Comparison of ENCODE assay signal across 24 mouse cellular contexts in genomic region chr14:47234032-47234431, GRCm38 (mm10). TPM values are rescaled to one million over a fixed set of nuclear protein-coding genes. Genes with fewer than 3 reads are reported as not detected.
DNase-seq lines count a peak whose midpoint lies in the region; ATAC-seq and TF ChIP-seq lines count a peak whose summit lies in the region.
"Had no signal": no experiment of that assay in that cellular context is flagged by ENCODE, and none has a peak within 500 bp of the region (broad histone marks: within the 10 kb centered on the region; RNA-seq: fewer than 3 reads in every experiment).

No protein-coding gene starts in this region.

- WGBS in heart, embryonic 10.5 days: 84% methylated on average over 3 of the region's 3 CpGs
- WGBS in liver, embryonic 16.5 days (ENCODE audit: insufficient replicate concordance): 46% methylated on average over 3 of the region's 3 CpGs
- 80% methylated on average over 3 of the region's 3 CpGs for WGBS in kidney, embryonic 16.5 days

- no peaks in the 10 kb centered on the region; the same call in 1 of the 2 replicates for H3K36me3 ChIP-seq in heart, embryonic 10.5 days
- H3K36me3 ChIP-seq in G1E (replicated peaks): peaks cover 18% of the 10 kb centered on the region
- H3K36me3 ChIP-seq in erythroblast, embryonic 14.5 days (ENCODE audit: control insufficient read depth): peaks cover 35% of the 10 kb centered on the region
- H3K36me3 ChIP-seq in liver, embryonic 16.5 days (ENCODE audit: control insufficient read depth, insufficient read depth): no peaks in the 10 kb centered on the region
- no peaks in the 10 kb centered on the region for H3K36me3 ChIP-seq in kidney, embryonic 16.5 days (ENCODE audit: insufficient read depth, low read length)
- H3K36me3 ChIP-seq: embryonic facial prominence, embryonic 13.5 days; forebrain, embryonic 15.5 days; limb, embryonic 15.5 days; midbrain, embryonic 12.5 days had no signal

- TF ChIP-seq CTCF in G1E (IDR thresholded peaks at IDR 0.05; ENCODE audit: low read depth, low read length): no peak

- peak; percentile 19 for DNase-seq in heart, embryonic 10.5 days (ENCODE audit: low spot score)
- DNase-seq in heart, postnatal 4 days: no peak
- DNase-seq in G1E (ENCODE audit: low spot score): no peak
- no peak for DNase-seq in retina, embryonic 14.5 days (ENCODE audit: low spot score)
- DNase-seq in right cerebral cortex, postnatal 36 days (ENCODE audit: low spot score in 2 of 2): no peak
- DNase-seq: adrenal gland, postnatal 10 days; cerebellum, adult 8-10 months; cerebellum, postnatal 36 days; embryo, embryonic 11 days; gastrocnemius, postnatal 14 days; heart, adult 2 months; kidney, adult 18-20 months; left cerebral cortex, postnatal 4 days; right cerebral cortex, postnatal 14 days; spleen, adult 18-20 months had no signal

- H3K27ac ChIP-seq in heart, embryonic 10.5 days: no peak overlapping the region
- H3K27ac ChIP-seq in liver, embryonic 16.5 days (ENCODE audit: low read length): no peak overlapping the region
- H3K27ac ChIP-seq in kidney, embryonic 16.5 days (ENCODE audit: low read length): no peak overlapping the region
- H3K27ac ChIP-seq: embryonic facial prominence, embryonic 13.5 days; forebrain, embryonic 15.5 days; heart, adult 2 months; kidney, postnatal 0 days; limb, embryonic 15.5 days; macrophage; midbrain, embryonic 12.5 days had no signal

- H3K9me3 ChIP-seq in heart, embryonic 10.5 days: no peaks in the 10 kb centered on the region
- H3K9me3 ChIP-seq in G1E (replicated peaks): 0 out of 2 replicates have a peak, but pooled peaks cover 3% of the 10 kb centered on the region
- peaks cover 14% of the 10 kb centered on the region for H3K9me3 ChIP-seq in erythroblast, embryonic 14.5 days (ENCODE audit: control insufficient read depth, low read length)
- peaks cover 3% of the 10 kb centered on the region; the same call in 1 of the 2 replicates for H3K9me3 ChIP-seq in liver, embryonic 16.5 days (replicated peaks; ENCODE audit: control insufficient read depth, low read length)
- no peaks in the 10 kb centered on the region; the same call in 1 of the 2 replicates for H3K9me3 ChIP-seq in kidney, embryonic 16.5 days (ENCODE audit: low read length)
- H3K9me3 ChIP-seq: forebrain, embryonic 15.5 days; limb, embryonic 15.5 days had no signal

- ATAC-seq in G1E (ENCODE audit: extremely low read depth, insufficient number of reproducible peaks, low FRiP score, poor library complexity, severe bottlenecking): peak; percentile 15; the same call in 1 of the 2 replicates
- ATAC-seq in liver, embryonic 16.5 days (ENCODE audit: low read depth): peak; percentile 69
- ATAC-seq in kidney, embryonic 16.5 days (ENCODE audit: low FRiP score, low TSS enrichment): no peak
- ATAC-seq: forebrain, embryonic 15.5 days had no signal

- no peaks in the 10 kb centered on the region for H3K27me3 ChIP-seq in heart, embryonic 10.5 days (ENCODE audit: insufficient read depth, poor library complexity, severe bottlenecking)
- H3K27me3 ChIP-seq in G1E (ENCODE audit: insufficient read depth, low read length): peaks cover 6% of the 10 kb centered on the region
- H3K27me3 ChIP-seq in erythroblast, embryonic 14.5 days (ENCODE audit: control insufficient read depth): no peaks in the 10 kb centered on the region
- H3K27me3 ChIP-seq in liver, embryonic 16.5 days (ENCODE audit: control insufficient read depth, insufficient read depth, low read depth, low read length): no peaks in the 10 kb centered on the region
- no peaks in the 10 kb centered on the region for H3K27me3 ChIP-seq in kidney, embryonic 16.5 days (ENCODE audit: insufficient read depth, low read length)
- H3K27me3 ChIP-seq: embryonic facial prominence, embryonic 13.5 days; forebrain, embryonic 15.5 days; limb, embryonic 15.5 days; midbrain, embryonic 12.5 days had no signal

- no peak overlapping the region for H3K9ac ChIP-seq in liver, embryonic 16.5 days (ENCODE audit: low read depth, low read length)
- H3K9ac ChIP-seq in kidney, embryonic 16.5 days (replicated peaks; ENCODE audit: low read length): no peak overlapping the region
- H3K9ac ChIP-seq: embryonic facial prominence, embryonic 13.5 days; forebrain, embryonic 15.5 days; limb, embryonic 15.5 days; midbrain, embryonic 12.5 days had no signal

- peak overlapping the region; percentile 4; the same call in 1 of the 2 replicates for H3K4me2 ChIP-seq in liver, embryonic 16.5 days (ENCODE audit: low read depth, low read length)
- H3K4me2 ChIP-seq in kidney, embryonic 16.5 days (replicated peaks; ENCODE audit: low read depth, low read length): no peak overlapping the region
- H3K4me2 ChIP-seq: embryonic facial prominence, embryonic 13.5 days; forebrain, embryonic 15.5 days; limb, embryonic 15.5 days; midbrain, embryonic 12.5 days had no signal

- peaks cover 16% of the 10 kb centered on the region for H3K4me1 ChIP-seq in heart, embryonic 10.5 days
- peaks cover 20% of the 10 kb centered on the region for H3K4me1 ChIP-seq in G1E (ENCODE audit: insufficient read depth, low read depth, low read length)
- peaks cover 55% of the 10 kb centered on the region for H3K4me1 ChIP-seq in erythroblast, embryonic 14.5 days (ENCODE audit: control insufficient read depth)
- peaks cover 17% of the 10 kb centered on the region for H3K4me1 ChIP-seq in liver, embryonic 16.5 days (ENCODE audit: control insufficient read depth, low read depth, low read length)
- H3K4me1 ChIP-seq in kidney, embryonic 16.5 days (ENCODE audit: insufficient read depth, low read length): no peaks in the 10 kb centered on the region
- H3K4me1 ChIP-seq: embryonic facial prominence, embryonic 13.5 days; forebrain, embryonic 15.5 days; limb, embryonic 15.5 days; midbrain, embryonic 12.5 days had no signal

- H3K4me3 ChIP-seq in heart, embryonic 10.5 days: no peak overlapping the region
- H3K4me3 ChIP-seq in G1E (ENCODE audit: low read depth, low read length): no peak overlapping the region
- H3K4me3 ChIP-seq in erythroblast, embryonic 14.5 days (replicated peaks): peak overlapping the region; percentile 1
- H3K4me3 ChIP-seq in liver, embryonic 16.5 days (ENCODE audit: low read depth, low read length): no peak overlapping the region
- H3K4me3 ChIP-seq in kidney, embryonic 16.5 days (ENCODE audit: low read length): no peak overlapping the region
- H3K4me3 ChIP-seq: embryonic facial prominence, embryonic 13.5 days; forebrain, embryonic 15.5 days; heart, adult 2 months; limb, embryonic 15.5 days; midbrain, embryonic 12.5 days had no signal

RNA-seq across cellular contexts. Expression of gene Wdhd1, which starts 42.6 kb away (rescaled TPM):
- polyA plus RNA-seq in heart, embryonic 10.5 days (2016; fragmentation: Nextera tagmentation; extraction: Ambion mirVana): 31.8 and 35.9 TPM in 2 replicates
- total RNA-seq in heart, postnatal 4 days (2021): 10 to 100 TPM; 11.4 to 13.1 TPM
- total RNA-seq in G1E (2014; fragmentation: Nextera tagmentation) (92.5 and 119 TPM in 2 replicates), G1E (2017) (109 and 142 TPM in 2 replicates)
- 6.6 and 11.2 TPM in 2 replicates for polyA plus RNA-seq in G1E (2012)
- polyA plus RNA-seq in erythroblast, embryonic 14.5 days (2012): 1.1 and 1.5 TPM in 2 replicates
- polyA plus RNA-seq in liver, embryonic 16.5 days (2015; fragmentation: Nextera tagmentation; extraction: Ambion mirVana): 29.5 and 33.8 TPM in 2 replicates
- 26.5 and 32.3 TPM in 2 replicates for polyA plus RNA-seq in kidney, embryonic 16.5 days (2015; fragmentation: Nextera tagmentation; extraction: Ambion mirVana)

RNA-seq across cellular contexts. Expression of gene Socs4, which starts 42.7 kb away (rescaled TPM):
- 2.0 and 3.3 TPM in 2 replicates for polyA plus RNA-seq in heart, embryonic 10.5 days (2016; fragmentation: Nextera tagmentation; extraction: Ambion mirVana)
- total RNA-seq in heart, postnatal 4 days (2021): 10 to 100 TPM; 17.6 to 18.2 TPM
- total RNA-seq in G1E (2014; fragmentation: Nextera tagmentation) (36.6 and 41.9 TPM in 2 replicates), G1E (2017) (28.9 and 38.9 TPM in 2 replicates)
- polyA plus RNA-seq in G1E (2012): 3.3 and 3.5 TPM in 2 replicates
- 0.11 and 0.18 TPM in 2 replicates for polyA plus RNA-seq in erythroblast, embryonic 14.5 days (2012)
- 1.8 and 2.2 TPM in 2 replicates for polyA plus RNA-seq in liver, embryonic 16.5 days (2015; fragmentation: Nextera tagmentation; extraction: Ambion mirVana)
- polyA plus RNA-seq in kidney, embryonic 16.5 days (2015; fragmentation: Nextera tagmentation; extraction: Ambion mirVana): 3.4 and 3.5 TPM in 2 replicates

RNA-seq across cellular contexts. Expression of gene Gch1, which starts 44.8 kb away (rescaled TPM):
- 6.5 and 8.1 TPM in 2 replicates for polyA plus RNA-seq in heart, embryonic 10.5 days (2016; fragmentation: Nextera tagmentation; extraction: Ambion mirVana)
- total RNA-seq in heart, postnatal 4 days (2021): 1 to 10 TPM; 7.4 TPM
- total RNA-seq in G1E (2014; fragmentation: Nextera tagmentation): 1.6 and 17.3 TPM in 2 replicates
- total RNA-seq in G1E (2017): 0.87 and 1.3 TPM in 2 replicates
- 0.27 and 0.43 TPM in 2 replicates for polyA plus RNA-seq in G1E (2012)
- 2.3 and 2.4 TPM in 2 replicates for polyA plus RNA-seq in erythroblast, embryonic 14.5 days (2012)
- 3.8 and 4.6 TPM in 2 replicates for polyA plus RNA-seq in liver, embryonic 16.5 days (2015; fragmentation: Nextera tagmentation; extraction: Ambion mirVana)
- 1.9 and 2.5 TPM in 2 replicates for polyA plus RNA-seq in kidney, embryonic 16.5 days (2015; fragmentation: Nextera tagmentation; extraction: Ambion mirVana)
